Mouse (Mus musculus) midbrain, embryonic 14.5 days (tissue): ENCODE measurements around the gene Grik4. TPM values are rescaled to one million over a fixed set of nuclear protein-coding genes. Genes with fewer than 3 reads are reported as not detected.

Source experiments
- ATAC-seq: fragments of 200-750 bp; cut with Nextera tagmentation; 2 replicates; pipeline ENCODE4 v1.8.0; 2017; ENCODE audit warnings: moderate number of reproducible peaks, moderate library complexity; ENCODE audit not compliant: low FRiP score, low TSS enrichment
- DNase-seq: peaks from one replicate; pipeline ENCODE4 v3.0.0-alpha.2; 2015
- H3K27ac ChIP-seq: fragments of 300-500 bp; sonication (generic); replicated peaks from 2 replicates; pipeline ENCODE4 v1.5.1; 2014; ENCODE audit warnings: mild to moderate bottlenecking, low read depth, low read length, moderate library complexity
- H3K27me3 ChIP-seq: fragments of 300-500 bp; sonication (generic); 2 replicates; pipeline ENCODE4 v1.6.1; 2014; ENCODE audit warnings: low read length, control low read depth, mixed read lengths; ENCODE audit not compliant: control insufficient read depth, insufficient read depth
- H3K36me3 ChIP-seq: fragments of 300-500 bp; sonication (generic); 2 replicates; pipeline ENCODE4 v1.6.1; 2014; ENCODE audit warnings: low read length, control low read depth; ENCODE audit not compliant: control insufficient read depth, insufficient read depth
- H3K4me1 ChIP-seq: fragments of 300-500 bp; sonication (generic); 2 replicates; pipeline ENCODE4 v1.6.1; 2014; ENCODE audit warnings: mild to moderate bottlenecking, antibody characterized with exemption, low read length, control low read depth; ENCODE audit not compliant: control insufficient read depth, insufficient read depth
- H3K4me2 ChIP-seq: fragments of 300-500 bp; sonication (generic); 2 replicates; pipeline ENCODE4 v1.6.1; 2014; ENCODE audit warnings: mild to moderate bottlenecking, low read length, moderate library complexity
- H3K4me3 ChIP-seq: fragments of 300-500 bp; sonication (generic); replicated peaks from 2 replicates; pipeline ENCODE4 v1.5.1; 2014; ENCODE audit warnings: low read depth, low read length
- H3K9ac ChIP-seq: fragments of 300-500 bp; sonication (generic); replicated peaks from 2 replicates; pipeline ENCODE4 v1.6.1; 2014; ENCODE audit warnings: mild to moderate bottlenecking, low read length, moderate library complexity
- H3K9me3 ChIP-seq: fragments of 300-500 bp; sonication (generic); 2 replicates; pipeline ENCODE4 v1.6.1; 2016; ENCODE audit warnings: low read length, control low read depth, mixed read lengths; ENCODE audit not compliant: control insufficient read depth
- WGBS: fragments of 180-500 bp; shearing (Covaris S2); extraction: QIAGEN DNeasy Blood & Tissue Kit; methylation state at CpG from one replicate; pipeline ENCODE4 v1.1.7; 2014; 5-methylcytosine and 5-hydroxymethylcytosine counted together
- polyA plus RNA-seq: library from polyadenylated mRNA; unstranded; fragments of >200 nt; fragmentation: Nextera tagmentation; extraction: Ambion mirVana; gene quantifications from 2 replicates; pipeline ENCODE4 v1.2.1, GENCODE M21; 2014

Grik4 gene
- polyA plus RNA-seq, 1 experiment from 2014 or later, result 4.4 TPM

- ATAC-seq, result no peak
- Histone ChIP-seq H3K27me3 (no peaks in the 10 kb centered on the region; the same call in 1 of the 2 replicates), H3K4me1 (no peaks in the 10 kb centered on the region), H3K36me3 (no peaks in the 10 kb centered on the region), H3K4me2 (no peak overlapping the region), H3K9ac (no peak overlapping the region), H3K27ac (no peak overlapping the region), H3K9me3 (no peaks in the 10 kb centered on the region), H3K4me3 (no peak overlapping the region)
- 73% methylated on average over 3 of the region's 3 CpGs for WGBS
- DNase-seq, result no peak
Measured at GRCm38 (mm10) chr9:42803061-42803491, 141.2 kb downstream of the Grik4 start.

- WGBS, result 80% methylated on average over 11 of the region's 11 CpGs
- no peak for ATAC-seq
Measured at GRCm38 (mm10) chr9:42801929-42802328, 142.4 kb downstream of the Grik4 start.

GRCm38 (mm10) chr9:42800138-42800537 lies 144.2 kb downstream of the Grik4 start:
- H3K4me3 ChIP-seq, result no peak overlapping the region
- no peak for ATAC-seq
- 89% methylated on average over 7 of the region's 7 CpGs for WGBS
- no peaks in the 10 kb centered on the region for H3K9me3 ChIP-seq
- DNase-seq, result no peak
- H3K4me1 ChIP-seq, result no peaks in the 10 kb centered on the region
- H3K27ac ChIP-seq, result no peak overlapping the region
- H3K4me2 ChIP-seq, result no peak overlapping the region
- H3K36me3 ChIP-seq, result no peaks in the 10 kb centered on the region
- H3K27me3 ChIP-seq, result no peaks in the 10 kb centered on the region; the same call in 1 of the 2 replicates
- H3K9ac ChIP-seq, result no peak overlapping the region

More at GRCm38 (mm10) chr9:42801929-42802328, 142.4 kb downstream of the Grik4 start:
- Histone ChIP-seq H3K4me2 (no peak overlapping the region), H3K36me3 (no peaks in the 10 kb centered on the region), H3K4me3 (no peak overlapping the region), H3K27ac (no peak overlapping the region), H3K9ac (no peak overlapping the region), H3K27me3 (no peaks in the 10 kb centered on the region; the same call in 1 of the 2 replicates), H3K9me3 (no peaks in the 10 kb centered on the region), H3K4me1 (no peaks in the 10 kb centered on the region)
- no peak for DNase-seq

- Histone ChIP-seq H3K4me1 (no peaks in the 10 kb centered on the region), H3K4me2 (no peak overlapping the region), H3K9ac (no peak overlapping the region), H3K9me3 (no peaks in the 10 kb centered on the region), H3K4me3 (no peak overlapping the region), H3K27me3 (no peaks in the 10 kb centered on the region), H3K36me3 (no peaks in the 10 kb centered on the region), H3K27ac (no peak overlapping the region)
- no peak for DNase-seq
- ATAC-seq, result no peak
- 91% methylated on average over 5 of the region's 5 CpGs for WGBS
Measured at GRCm38 (mm10) chr9:42799694-42800093, 144.6 kb downstream of the Grik4 start.

GRCm38 (mm10) chr9:42799242-42799641 lies 145.1 kb downstream of the Grik4 start:
- Histone ChIP-seq H3K4me2 (no peak overlapping the region), H3K4me3 (no peak overlapping the region), H3K27ac (no peak overlapping the region), H3K27me3 (no peaks in the 10 kb centered on the region), H3K4me1 (no peaks in the 10 kb centered on the region), H3K9ac (no peak overlapping the region), H3K9me3 (no peaks in the 10 kb centered on the region), H3K36me3 (no peaks in the 10 kb centered on the region)
- 61% methylated on average over 5 of the region's 5 CpGs for WGBS
- DNase-seq, result peak; percentile 53
- no peak for ATAC-seq

GRCm38 (mm10) chr9:42798280-42798679 lies 146.0 kb downstream of the Grik4 start:
- Histone ChIP-seq H3K9ac (no peak overlapping the region), H3K4me3 (no peak overlapping the region), H3K27me3 (no peaks in the 10 kb centered on the region), H3K36me3 (no peaks in the 10 kb centered on the region), H3K4me2 (no peak overlapping the region), H3K27ac (no peak overlapping the region), H3K4me1 (no peaks in the 10 kb centered on the region), H3K9me3 (no peaks in the 10 kb centered on the region)
- DNase-seq (no peak), ATAC-seq (no peak)
- 77% methylated on average over 4 of the region's 4 CpGs for WGBS

GRCm38 (mm10) chr9:42797276-42797675 lies 147.0 kb downstream of the Grik4 start:
- no peaks in the 10 kb centered on the region for H3K27me3 ChIP-seq
- 74% methylated on average over 8 of the region's 8 CpGs for WGBS
- no peaks in the 10 kb centered on the region for H3K9me3 ChIP-seq
- no peak overlapping the region for H3K4me3 ChIP-seq
- no peaks in the 10 kb centered on the region for H3K36me3 ChIP-seq
- H3K4me2 ChIP-seq, result no peak overlapping the region
- ATAC-seq (no peak), DNase-seq (no peak)
- H3K9ac ChIP-seq, result no peak overlapping the region
- no peak overlapping the region for H3K27ac ChIP-seq
- H3K4me1 ChIP-seq, result no peaks in the 10 kb centered on the region

- no peak overlapping the region for H3K27ac ChIP-seq
- no peak overlapping the region for H3K4me3 ChIP-seq
- H3K4me1 ChIP-seq, result peaks cover 9% of the 10 kb centered on the region; the same call in 1 of the 2 replicates
- H3K36me3 ChIP-seq, result no peaks in the 10 kb centered on the region
- peak; percentile 49 for DNase-seq
- no peaks in the 10 kb centered on the region for H3K27me3 ChIP-seq
- no peaks in the 10 kb centered on the region for H3K9me3 ChIP-seq
- H3K9ac ChIP-seq, result no peak overlapping the region
- ATAC-seq, result no peak
- 63% methylated on average over 8 of the region's 8 CpGs for WGBS
- H3K4me2 ChIP-seq, result no peak overlapping the region
Measured at GRCm38 (mm10) chr9:42795881-42796280, 148.4 kb downstream of the Grik4 start.

- no peak overlapping the region for H3K4me3 ChIP-seq
Measured at GRCm38 (mm10) chr9:42794006-42794405, 150.3 kb downstream of the Grik4 start.

More at GRCm38 (mm10) chr9:42794006-42794405, 150.3 kb downstream of the Grik4 start:
- DNase-seq (no peak), ATAC-seq (no peak)
- Histone ChIP-seq H3K36me3 (no peaks in the 10 kb centered on the region), H3K4me2 (no peak overlapping the region), H3K4me1 (peaks cover 9% of the 10 kb centered on the region; the same call in 1 of the 2 replicates), H3K27ac (no peak overlapping the region), H3K9ac (no peak overlapping the region), H3K9me3 (no peaks in the 10 kb centered on the region), H3K27me3 (no peaks in the 10 kb centered on the region)
- 95% methylated on average over 4 of the region's 4 CpGs for WGBS
